Mouse (Mus musculus): ENCODE results near the gene Aptx. TPM values are rescaled to one million over a fixed set of nuclear protein-coding genes. Genes with fewer than 3 reads are reported as not detected.

The Aptx gene
- polyA plus RNA-seq, 1 experiment from 2014 or later, result 21.4 TPM

GRCm38 (mm10) chr4:40701796-40702195 lies 1.2 kb downstream of the Aptx start:
- Histone ChIP-seq H3K9ac (no peak overlapping the region), H3K4me1 (replicated peaks) (peaks cover 23% of the 10 kb centered on the region)
- no peak for ATAC-seq

GRCm38 (mm10) chr4:40700216-40700615 lies 2.8 kb downstream of the Aptx start:
- Histone ChIP-seq H3K9me3 (no peaks in the 10 kb centered on the region), H3K4me1 (replicated peaks) (peaks cover 23% of the 10 kb centered on the region), H3K27ac (peak overlapping the region; percentile 77), H3K4me2 (replicated peaks) (peak overlapping the region; percentile 34), H3K4me3 (replicated peaks) (no peak overlapping the region), H3K36me3 (no peaks in the 10 kb centered on the region), H3K27me3 (replicated peaks) (no peaks in the 10 kb centered on the region), H3K9ac (no peak overlapping the region)
- 63% methylated on average over 8 of the region's 8 CpGs for WGBS
- ATAC-seq, result peak; percentile 60

More at GRCm38 (mm10) chr4:40701796-40702195, 1.2 kb downstream of the Aptx start:
- no peaks in the 10 kb centered on the region for H3K36me3 ChIP-seq
- H3K4me3 ChIP-seq (replicated peaks), result peak overlapping the region; percentile 62
- WGBS, result 60% methylated on average over 3 of the region's 3 CpGs
- no peaks in the 10 kb centered on the region for H3K9me3 ChIP-seq
- H3K27me3 ChIP-seq (replicated peaks), result no peaks in the 10 kb centered on the region
- H3K4me2 ChIP-seq (replicated peaks), result peak overlapping the region; percentile 67
- peak overlapping the region; percentile 98 for H3K27ac ChIP-seq

- WGBS, result 82% methylated on average over 7 of the region's 7 CpGs
Measured at GRCm38 (mm10) chr4:40697059-40697458, 5.9 kb downstream of the Aptx start.

GRCm38 (mm10) chr4:40691100-40691499 lies 11.9 kb downstream of the Aptx start:
- no peak for ATAC-seq
- 81% methylated on average over 11 of the region's 11 CpGs for WGBS
- Histone ChIP-seq H3K4me1 (replicated peaks) (no peaks in the 10 kb centered on the region), H3K27ac (no peak overlapping the region), H3K36me3 (peaks cover 22% of the 10 kb centered on the region), H3K4me2 (replicated peaks) (no peak overlapping the region), H3K4me3 (replicated peaks) (no peak overlapping the region), H3K27me3 (replicated peaks) (no peaks in the 10 kb centered on the region), H3K9me3 (no peaks in the 10 kb centered on the region), H3K9ac (no peak overlapping the region)

More at GRCm38 (mm10) chr4:40697059-40697458, 5.9 kb downstream of the Aptx start:
- Histone ChIP-seq H3K4me2 (replicated peaks) (no peak overlapping the region), H3K4me3 (replicated peaks) (no peak overlapping the region), H3K9me3 (no peaks in the 10 kb centered on the region), H3K27me3 (replicated peaks) (no peaks in the 10 kb centered on the region), H3K4me1 (replicated peaks) (peaks cover 14% of the 10 kb centered on the region; the same call in 1 of the 2 replicates), H3K9ac (no peak overlapping the region), H3K36me3 (peaks cover 14% of the 10 kb centered on the region), H3K27ac (no peak overlapping the region)
- no peak for ATAC-seq

- no peak for ATAC-seq
- Histone ChIP-seq H3K27ac (no peak overlapping the region), H3K9me3 (no peaks in the 10 kb centered on the region), H3K27me3 (replicated peaks) (no peaks in the 10 kb centered on the region), H3K9ac (no peak overlapping the region), H3K36me3 (peaks cover 8% of the 10 kb centered on the region; the same call in 1 of the 2 replicates), H3K4me1 (replicated peaks) (no peaks in the 10 kb centered on the region), H3K4me2 (replicated peaks) (no peak overlapping the region), H3K4me3 (replicated peaks) (no peak overlapping the region)
- WGBS, result 86% methylated on average over 2 of the region's 2 CpGs
Measured at GRCm38 (mm10) chr4:40683306-40683705, 19.7 kb downstream of the Aptx start.

GRCm38 (mm10) chr4:40682359-40682758 lies 20.6 kb downstream of the Aptx start:
- Histone ChIP-seq H3K27me3 (replicated peaks) (no peaks in the 10 kb centered on the region), H3K27ac (no peak overlapping the region), H3K36me3 (peaks cover 4% of the 10 kb centered on the region; the same call in 1 of the 2 replicates), H3K4me1 (replicated peaks) (no peaks in the 10 kb centered on the region), H3K4me3 (replicated peaks) (no peak overlapping the region), H3K4me2 (replicated peaks) (no peak overlapping the region), H3K9me3 (no peaks in the 10 kb centered on the region), H3K9ac (no peak overlapping the region)
- 0 out of 2 replicates have a peak, but pooled peaks have one; percentile 5 for ATAC-seq
- 86% methylated on average over 5 of the region's 5 CpGs for WGBS

GRCm38 (mm10) chr4:40681908-40682307 lies 21.1 kb downstream of the Aptx start:
- Histone ChIP-seq H3K4me3 (replicated peaks) (no peak overlapping the region), H3K27ac (no peak overlapping the region), H3K36me3 (peaks cover 4% of the 10 kb centered on the region; the same call in 1 of the 2 replicates), H3K4me1 (replicated peaks) (0 out of 2 replicates have a peak, but pooled peaks cover 4% of the 10 kb centered on the region), H3K27me3 (replicated peaks) (no peaks in the 10 kb centered on the region), H3K9me3 (no peaks in the 10 kb centered on the region), H3K4me2 (replicated peaks) (no peak overlapping the region), H3K9ac (no peak overlapping the region)
- WGBS, result 20% methylated on average over 3 of the region's 3 CpGs
- peak; percentile 31; the same call in 1 of the 2 replicates for ATAC-seq

- H3K27ac ChIP-seq, result no peak overlapping the region
- no peak overlapping the region for H3K9ac ChIP-seq
- WGBS, result 61% methylated on average over 5 of the region's 5 CpGs
- ATAC-seq, result peak; percentile 35; the same call in 1 of the 2 replicates
- H3K4me2 ChIP-seq (replicated peaks), result no peak overlapping the region
- H3K4me3 ChIP-seq (replicated peaks), result no peak overlapping the region
- no peaks in the 10 kb centered on the region for H3K36me3 ChIP-seq
- no peaks in the 10 kb centered on the region for H3K9me3 ChIP-seq
- peaks cover 13% of the 10 kb centered on the region for H3K4me1 ChIP-seq (replicated peaks)
- no peaks in the 10 kb centered on the region for H3K27me3 ChIP-seq (replicated peaks)
Measured at GRCm38 (mm10) chr4:40680250-40680860, 22.6 kb downstream of the Aptx start.

GRCm38 (mm10) chr4:40677132-40677531 lies 25.9 kb downstream of the Aptx start:
- no peaks in the 10 kb centered on the region for H3K36me3 ChIP-seq
- no peak overlapping the region for H3K27ac ChIP-seq
- peak; percentile 45 for ATAC-seq
- H3K9me3 ChIP-seq, result no peaks in the 10 kb centered on the region
- H3K4me1 ChIP-seq (replicated peaks), result peaks cover 13% of the 10 kb centered on the region
- peak overlapping the region; percentile 45; the same call in 1 of the 2 replicates for H3K4me2 ChIP-seq (replicated peaks)
- no peaks in the 10 kb centered on the region for H3K27me3 ChIP-seq (replicated peaks)
- no peak overlapping the region for H3K9ac ChIP-seq
- 32% methylated on average over 5 of the region's 5 CpGs for WGBS
- H3K4me3 ChIP-seq (replicated peaks), result no peak overlapping the region

- no peaks in the 10 kb centered on the region for H3K36me3 ChIP-seq
- no peak overlapping the region for H3K4me3 ChIP-seq (replicated peaks)
- WGBS, result 24% methylated on average over 14 of the region's 14 CpGs
- H3K27me3 ChIP-seq (replicated peaks), result no peaks in the 10 kb centered on the region
- no peak overlapping the region for H3K27ac ChIP-seq
- H3K9me3 ChIP-seq, result no peaks in the 10 kb centered on the region
- H3K4me2 ChIP-seq (replicated peaks), result peak overlapping the region; percentile 45
- H3K4me1 ChIP-seq (replicated peaks), result peaks cover 13% of the 10 kb centered on the region
- H3K9ac ChIP-seq, result no peak overlapping the region
- ATAC-seq, result no peak; the same call in 1 of the 2 replicates
Measured at GRCm38 (mm10) chr4:40676338-40676737, 26.7 kb downstream of the Aptx start.

- Histone ChIP-seq H3K36me3 (no peaks in the 10 kb centered on the region), H3K4me2 (replicated peaks) (no peak overlapping the region), H3K9ac (no peak overlapping the region), H3K9me3 (no peaks in the 10 kb centered on the region), H3K4me3 (replicated peaks) (no peak overlapping the region), H3K4me1 (replicated peaks) (peaks cover 13% of the 10 kb centered on the region), H3K27ac (no peak overlapping the region), H3K27me3 (replicated peaks) (no peaks in the 10 kb centered on the region)
- WGBS, result 97% methylated on average over 5 of the region's 5 CpGs
- ATAC-seq, result no peak
Measured at GRCm38 (mm10) chr4:40673526-40673925, 29.5 kb downstream of the Aptx start.

- ATAC-seq, result no peak
- 79% methylated on average over 9 of the region's 9 CpGs for WGBS
- H3K27ac ChIP-seq, result no peak overlapping the region
Measured at GRCm38 (mm10) chr4:40666237-40667012, 36.6 kb downstream of the Aptx start.

More at GRCm38 (mm10) chr4:40666237-40667012, 36.6 kb downstream of the Aptx start:
- Histone ChIP-seq H3K4me2 (replicated peaks) (no peak overlapping the region), H3K27me3 (replicated peaks) (no peaks in the 10 kb centered on the region), H3K4me3 (replicated peaks) (no peak overlapping the region), H3K36me3 (no peaks in the 10 kb centered on the region), H3K9me3 (no peaks in the 10 kb centered on the region), H3K4me1 (replicated peaks) (no peaks in the 10 kb centered on the region), H3K9ac (no peak overlapping the region)
